Mouse (Mus musculus): Measurements from ENCODE around the gene Wfikkn1. TPM values are rescaled to one million over a fixed set of nuclear protein-coding genes. Genes with fewer than 3 reads are reported as not detected.

Gene Wfikkn1
- total RNA-seq, 1 experiment from 2014 or later = 1.0 TPM

DNA sequence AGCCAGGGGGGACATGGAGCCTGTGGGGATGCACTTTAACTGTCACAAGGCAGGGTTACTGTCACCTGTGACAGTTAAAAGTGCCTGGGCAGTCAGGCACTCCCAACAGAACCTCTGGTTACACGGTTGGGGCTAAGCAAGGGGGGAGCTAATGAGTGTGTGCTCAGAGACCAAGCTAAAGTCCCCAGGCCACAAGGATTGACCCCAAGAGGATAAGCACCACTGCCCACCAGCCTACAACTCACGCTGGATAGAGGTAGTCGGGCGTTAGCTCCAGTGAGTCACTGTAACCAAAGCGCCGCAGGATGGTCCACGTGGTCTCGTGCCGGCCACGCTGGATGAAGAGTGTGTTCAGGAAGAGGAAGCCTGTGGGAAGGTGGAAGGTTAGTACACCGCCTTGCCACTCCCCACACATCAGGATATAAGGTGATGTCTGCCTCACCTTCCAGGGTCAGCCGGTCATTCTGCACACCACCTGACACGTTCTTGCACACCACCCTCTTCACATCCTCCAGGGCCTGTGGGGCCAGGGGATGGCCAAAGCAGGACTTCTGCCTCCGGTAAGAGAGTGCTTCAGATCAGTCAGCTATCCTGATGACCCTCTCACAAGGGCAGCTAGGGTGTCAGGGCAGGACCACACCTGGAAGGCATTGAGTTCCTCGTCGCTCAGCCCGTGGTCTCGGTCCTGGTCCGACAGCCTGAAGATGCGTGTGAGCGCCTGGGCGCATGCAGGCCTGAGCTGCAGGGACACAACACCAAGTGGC is 39.4 kb downstream of the Wfikkn1 start, which contains the start of gene Gm20683:
Gene Gm20683 (minus strand): TSS at position 647 of the 764 bp plus-strand sequence.
- no peak for ATAC-seq (replicated peaks; ENCODE audit: low read depth, poor library complexity, severe bottlenecking)

DNA sequence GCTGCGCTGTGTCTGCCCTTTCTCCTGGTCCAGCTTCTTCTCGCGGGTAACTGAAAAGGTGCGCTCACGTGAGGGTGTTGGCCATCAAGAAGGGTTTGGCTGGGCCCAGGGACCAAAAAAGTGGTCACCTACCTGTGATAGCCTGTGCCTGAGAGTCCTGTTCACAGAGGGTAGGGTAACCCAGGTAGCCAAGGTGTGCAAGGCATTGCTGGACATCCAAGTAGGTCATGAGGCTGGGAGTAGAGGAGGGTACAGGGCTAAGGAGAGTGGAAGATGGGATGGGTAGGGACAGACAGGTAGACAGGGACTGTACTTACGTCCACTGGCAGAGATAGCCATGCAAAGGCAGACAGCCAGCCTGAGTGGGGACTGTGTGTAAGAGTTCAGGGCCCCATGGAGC is 40.1 kb downstream of the Wfikkn1 start:
- no peak for ATAC-seq (replicated peaks; ENCODE audit: low read depth, poor library complexity, severe bottlenecking)

DNA sequence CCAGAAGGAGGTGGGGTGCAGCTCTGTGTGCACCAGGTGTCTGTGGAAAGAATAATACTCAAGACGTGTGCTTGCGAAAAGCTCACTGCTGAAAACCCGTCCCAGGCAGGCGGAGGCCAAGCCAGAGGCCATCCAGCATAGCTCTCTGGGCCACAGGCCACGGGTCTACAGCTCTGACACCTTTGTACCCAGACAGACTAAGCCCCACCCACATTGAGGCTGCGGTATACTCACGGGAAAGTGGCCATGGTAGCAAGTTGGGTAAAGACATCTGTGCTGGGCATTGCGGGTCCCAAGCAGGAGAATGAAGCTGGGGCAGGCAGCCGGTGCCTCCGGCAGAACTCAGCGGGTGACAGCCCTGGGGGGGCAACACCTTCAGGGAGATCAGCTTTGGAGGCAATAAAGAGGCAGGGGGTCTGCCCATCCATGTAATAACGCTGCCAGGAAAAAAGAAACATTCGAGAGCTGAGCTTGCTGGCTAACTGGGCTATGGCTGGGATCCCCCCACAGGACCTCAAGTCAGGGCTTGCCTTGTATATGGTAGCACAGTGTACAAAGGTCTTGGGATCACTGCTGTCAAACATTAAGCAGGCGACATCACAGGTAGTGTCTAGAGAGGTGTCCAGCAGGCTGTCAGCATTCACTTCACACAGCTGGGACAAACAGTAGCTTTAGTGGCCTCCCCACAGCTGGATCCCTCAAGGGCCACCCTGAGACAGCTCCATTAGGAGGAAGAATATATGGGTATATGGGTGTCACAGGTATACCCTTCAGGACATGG is 41.0 kb downstream of the Wfikkn1 start:
- no peak for ATAC-seq (replicated peaks; ENCODE audit: low read depth, poor library complexity, severe bottlenecking)

DNA sequence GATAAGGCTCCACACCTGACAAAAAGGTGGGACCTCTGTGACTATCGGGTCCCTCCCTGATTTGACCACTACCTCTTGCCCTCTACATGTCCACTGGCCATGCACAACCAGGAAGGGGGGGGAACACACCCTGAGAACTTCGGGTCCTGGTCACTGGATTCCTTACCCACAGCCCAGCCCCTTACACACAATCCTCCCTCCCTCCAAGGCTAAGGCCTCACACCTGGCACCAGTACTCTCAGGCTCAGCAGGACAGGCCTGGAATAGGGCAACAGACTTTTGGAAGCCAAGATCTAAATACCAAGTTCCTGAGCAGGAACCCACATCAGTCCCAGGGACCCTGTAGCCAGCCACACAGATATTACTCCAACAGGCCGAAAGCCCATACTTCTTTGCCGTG is 41.8 kb downstream of the Wfikkn1 start:
- ATAC-seq (replicated peaks; ENCODE audit: low read depth, poor library complexity, severe bottlenecking) = no peak

DNA sequence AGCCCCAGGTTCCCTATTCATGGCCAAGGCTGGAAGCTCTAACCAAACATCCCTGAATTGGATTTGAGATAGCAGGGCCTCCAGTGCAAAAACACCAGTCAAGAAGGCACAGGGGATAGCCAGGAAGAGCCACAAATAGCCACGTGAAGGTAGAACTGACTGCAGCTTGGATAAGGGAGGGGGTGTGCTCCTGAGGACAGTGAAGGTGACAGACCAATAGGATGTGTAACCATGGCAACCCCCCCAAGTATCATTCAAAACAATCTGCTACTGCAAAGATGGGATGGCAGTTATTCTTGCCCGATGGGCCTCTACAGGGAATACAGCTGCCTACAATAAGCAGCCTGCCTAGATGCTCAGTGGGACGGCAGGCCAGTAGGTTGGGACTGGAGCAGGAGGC is 43.1 kb downstream of the Wfikkn1 start:
- ATAC-seq (replicated peaks; ENCODE audit: low read depth, poor library complexity, severe bottlenecking) = no peak

DNA sequence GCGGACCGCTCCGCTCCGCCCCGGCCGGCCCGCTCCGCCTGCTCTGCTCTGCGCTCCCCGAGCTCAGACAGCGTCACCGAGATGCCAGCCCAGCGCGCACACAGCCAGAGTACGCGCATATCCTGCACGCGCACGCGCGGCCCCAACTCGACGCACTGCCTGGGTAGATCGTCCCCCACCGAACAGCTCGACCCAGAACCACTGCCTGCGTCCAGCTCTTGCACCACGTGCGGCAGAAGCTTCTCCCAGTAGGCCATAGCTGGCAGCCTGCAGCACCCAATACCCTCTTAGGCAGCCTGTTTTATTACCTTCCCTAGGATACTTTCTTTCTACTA is 43.6 kb downstream of the Wfikkn1 start, which contains the start of gene Rhbdl1:
Gene Rhbdl1 (minus strand): TSS at position 220 of the 335 bp plus-strand sequence.
- ATAC-seq (replicated peaks; ENCODE audit: low read depth, poor library complexity, severe bottlenecking) = peak; percentile 17; the same call in 1 of the 2 replicates

DNA sequence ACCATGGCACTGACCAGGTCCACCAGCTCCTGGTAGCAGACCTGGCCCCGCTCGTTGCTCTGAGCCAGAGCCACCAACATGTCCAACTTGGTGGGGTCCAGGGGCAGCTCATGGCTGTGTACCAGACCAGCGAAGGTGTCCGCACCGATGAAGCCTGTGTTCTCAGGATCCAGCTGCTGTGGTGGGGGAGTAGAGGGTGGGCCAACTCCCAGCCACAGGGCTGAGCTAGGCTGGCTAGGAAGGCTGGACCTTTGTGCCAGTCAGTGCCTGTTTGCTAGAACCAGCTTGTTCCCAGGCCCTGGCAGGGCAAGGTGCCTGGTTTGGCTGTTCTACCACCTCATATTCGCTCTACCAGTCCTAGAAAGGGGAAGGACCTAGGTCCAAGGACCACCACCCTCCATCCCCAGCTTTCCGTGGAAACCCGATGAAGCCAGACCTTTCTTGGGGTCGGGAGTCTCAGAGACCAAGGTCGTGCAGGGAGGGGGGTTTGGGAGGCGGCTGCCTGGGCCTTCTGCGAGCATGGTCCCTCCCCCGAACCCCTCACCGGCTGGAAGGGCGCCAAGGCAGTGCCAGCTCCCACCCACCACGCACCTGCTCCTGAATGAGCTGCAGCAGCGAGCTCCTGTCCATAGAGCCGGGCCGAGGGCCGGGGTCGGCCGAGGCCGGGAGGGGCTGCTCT is 44.1 kb downstream of the Wfikkn1 start:
- ATAC-seq (replicated peaks; ENCODE audit: low read depth, poor library complexity, severe bottlenecking) = no peak

DNA sequence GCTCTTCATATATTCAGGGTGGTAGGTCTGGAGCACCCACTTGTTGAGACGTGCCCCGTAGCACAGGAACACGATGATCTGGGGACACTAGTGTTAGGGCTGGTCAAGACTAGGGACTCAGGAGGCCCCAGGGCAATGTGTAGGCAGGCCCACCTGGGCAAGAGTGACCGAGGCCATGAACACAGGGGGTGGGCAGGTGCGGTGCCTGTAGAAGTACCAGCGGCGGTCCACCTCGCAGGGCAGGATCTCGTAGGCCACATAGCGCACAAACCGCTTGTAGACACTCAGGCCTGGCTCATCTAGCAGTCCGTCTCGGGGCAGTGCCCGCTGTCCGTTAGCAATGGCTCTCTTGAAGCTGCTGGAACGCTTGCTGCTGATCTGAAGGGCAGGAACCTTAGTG is 44.8 kb downstream of the Wfikkn1 start:
- ATAC-seq (replicated peaks; ENCODE audit: low read depth, poor library complexity, severe bottlenecking) = no peak

DNA sequence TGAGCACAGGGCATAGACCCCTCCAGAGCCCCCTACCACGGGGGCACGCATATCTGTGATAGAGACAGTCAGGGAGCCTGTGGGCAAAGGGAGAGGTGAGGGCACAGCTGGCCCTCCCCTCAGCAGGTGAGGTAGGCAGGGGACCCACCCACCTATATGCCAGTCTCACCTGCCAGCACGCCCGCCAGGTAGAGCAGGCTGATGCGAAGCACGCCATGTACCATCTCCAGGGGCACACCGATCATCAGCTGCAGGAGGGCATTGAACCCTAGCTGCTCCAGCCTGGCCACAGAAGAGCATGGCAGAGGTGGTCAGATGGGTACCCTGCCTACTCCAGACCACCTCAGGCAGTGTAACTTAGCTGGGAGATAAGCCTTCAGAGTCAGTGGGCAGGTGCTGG is 45.4 kb downstream of the Wfikkn1 start:
- ATAC-seq (replicated peaks; ENCODE audit: low read depth, poor library complexity, severe bottlenecking) = no peak

DNA sequence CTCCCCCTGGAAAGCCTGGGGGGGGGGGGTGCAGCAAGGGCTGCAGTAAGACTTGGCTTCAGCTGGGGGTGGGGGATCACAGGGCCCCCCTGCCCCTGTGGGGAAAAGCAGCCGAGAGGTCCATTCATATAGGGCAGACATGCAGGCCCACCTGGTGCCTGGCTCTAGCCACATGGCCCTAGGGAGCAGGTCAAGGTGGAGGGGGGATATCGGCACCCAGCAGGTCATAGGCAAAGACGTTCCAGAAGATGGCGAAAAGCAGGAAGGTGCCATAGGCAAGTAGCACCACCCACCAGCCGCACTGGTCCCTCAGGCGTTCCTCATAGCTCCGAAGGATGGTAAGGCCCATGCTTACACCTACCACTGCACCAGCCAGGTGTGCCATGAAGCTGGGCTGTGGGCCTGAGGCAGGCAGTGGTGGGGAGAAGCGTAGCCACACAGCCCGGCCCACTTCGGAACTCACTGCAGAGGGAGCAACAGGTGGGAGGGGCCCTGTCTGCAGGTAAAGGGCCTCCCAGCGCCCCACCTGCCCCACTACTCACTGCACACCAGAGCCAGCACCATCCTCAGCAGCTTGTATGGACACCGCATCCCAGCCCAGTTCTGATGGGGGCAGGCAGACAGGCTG is 45.9 kb downstream of the Wfikkn1 start:
- no peak for ATAC-seq (replicated peaks; ENCODE audit: low read depth, poor library complexity, severe bottlenecking)

DNA sequence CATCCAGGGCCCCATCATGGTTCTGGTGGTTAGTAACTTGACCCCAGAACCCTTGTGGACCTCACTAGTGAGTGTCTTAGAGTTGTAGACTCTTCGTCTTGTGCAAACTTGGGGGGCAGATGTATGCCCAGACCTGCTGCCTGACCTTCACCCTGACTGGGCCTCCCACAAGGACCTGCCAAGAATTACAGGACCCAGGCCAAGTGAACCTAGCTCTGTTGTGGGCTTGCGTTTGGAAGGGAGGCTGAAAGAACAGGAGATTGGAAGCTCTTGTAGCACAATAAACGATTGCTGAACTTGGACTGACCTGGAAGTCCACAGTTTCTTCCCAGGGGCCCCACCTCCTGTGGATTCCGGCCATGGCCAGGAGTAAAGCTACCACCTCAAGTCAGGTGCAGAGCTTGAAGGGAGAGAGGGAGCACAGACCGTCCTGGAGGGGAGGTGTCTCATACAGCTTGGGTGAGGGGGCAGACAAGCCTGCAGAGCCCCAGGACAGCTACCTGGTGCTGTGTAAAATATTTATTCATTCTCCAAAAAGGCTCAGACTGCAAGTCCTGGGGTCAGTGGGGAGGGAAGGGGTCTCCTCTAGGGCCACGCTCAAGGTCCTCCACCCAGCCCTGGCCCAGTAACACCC is 46.6 kb downstream of the Wfikkn1 start:
- no peak for ATAC-seq (replicated peaks; ENCODE audit: low read depth, poor library complexity, severe bottlenecking)

DNA sequence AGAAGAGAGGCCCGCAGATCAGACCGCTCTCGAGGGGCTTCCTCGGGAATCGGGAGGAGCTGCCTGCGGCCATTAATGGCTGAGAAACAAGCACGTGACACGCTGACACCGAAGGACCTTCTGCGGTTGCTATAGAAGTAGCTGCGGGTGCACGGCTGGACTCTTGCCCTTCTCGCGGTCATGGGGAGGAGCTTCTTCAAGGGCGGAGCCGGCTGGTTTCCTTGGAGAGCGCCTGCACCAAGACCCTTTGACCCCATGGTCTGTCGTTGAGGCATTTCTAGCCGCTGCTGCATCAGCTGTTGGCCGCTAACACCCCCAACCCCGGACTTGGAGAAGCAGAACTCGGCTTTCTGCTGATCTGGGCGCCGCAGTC is 47.4 kb downstream of the Wfikkn1 start, which contains the start of gene Stub1:
Gene Stub1 (minus strand): TSS at position 114 of the 373 bp plus-strand sequence.
- peak; percentile 36 for ATAC-seq (replicated peaks; ENCODE audit: low read depth, poor library complexity, severe bottlenecking)

DNA sequence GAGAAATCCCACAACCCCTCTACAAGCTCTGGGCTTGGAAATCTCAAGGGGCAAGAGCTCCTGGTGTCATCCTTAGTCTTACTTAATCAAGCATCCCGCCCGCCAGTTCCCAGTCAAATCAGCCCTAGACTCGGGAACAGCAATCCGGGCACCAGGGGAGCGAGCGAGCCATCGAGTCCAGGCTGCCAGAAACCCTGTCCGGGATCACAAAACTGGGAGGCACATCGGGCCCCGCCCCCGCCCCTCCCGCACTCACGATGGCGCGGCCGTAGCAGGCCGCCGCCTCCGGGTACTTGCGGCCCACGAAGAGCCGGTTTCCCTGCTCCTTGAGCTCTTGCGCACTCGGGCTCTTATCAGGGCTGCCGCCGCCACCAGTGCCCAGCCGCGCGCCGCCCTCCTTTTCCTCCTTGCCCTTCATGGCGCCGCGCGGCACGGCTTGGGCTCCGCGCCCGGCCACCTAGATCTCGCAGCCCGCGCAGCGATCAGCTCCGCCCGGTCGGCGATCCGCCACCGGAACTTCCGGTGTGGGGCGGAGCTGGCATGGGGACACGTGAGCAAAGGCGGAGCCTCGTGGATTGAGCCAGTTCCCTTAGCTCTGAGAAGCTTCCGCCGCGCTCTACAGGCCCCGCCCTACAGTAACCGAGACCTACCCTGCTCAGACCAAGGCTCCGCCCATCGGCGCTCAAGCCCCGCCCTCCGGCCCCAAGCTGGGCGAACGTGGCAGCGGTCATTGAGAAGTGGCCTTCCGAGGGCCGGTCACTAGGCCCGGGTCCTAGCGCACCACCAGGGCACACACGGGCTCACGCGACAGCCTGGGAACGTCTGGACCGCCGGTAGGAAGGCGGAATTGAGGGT is 48.0 kb downstream of the Wfikkn1 start:
- ATAC-seq (replicated peaks; ENCODE audit: low read depth, poor library complexity, severe bottlenecking) = peak; percentile 77

DNA sequence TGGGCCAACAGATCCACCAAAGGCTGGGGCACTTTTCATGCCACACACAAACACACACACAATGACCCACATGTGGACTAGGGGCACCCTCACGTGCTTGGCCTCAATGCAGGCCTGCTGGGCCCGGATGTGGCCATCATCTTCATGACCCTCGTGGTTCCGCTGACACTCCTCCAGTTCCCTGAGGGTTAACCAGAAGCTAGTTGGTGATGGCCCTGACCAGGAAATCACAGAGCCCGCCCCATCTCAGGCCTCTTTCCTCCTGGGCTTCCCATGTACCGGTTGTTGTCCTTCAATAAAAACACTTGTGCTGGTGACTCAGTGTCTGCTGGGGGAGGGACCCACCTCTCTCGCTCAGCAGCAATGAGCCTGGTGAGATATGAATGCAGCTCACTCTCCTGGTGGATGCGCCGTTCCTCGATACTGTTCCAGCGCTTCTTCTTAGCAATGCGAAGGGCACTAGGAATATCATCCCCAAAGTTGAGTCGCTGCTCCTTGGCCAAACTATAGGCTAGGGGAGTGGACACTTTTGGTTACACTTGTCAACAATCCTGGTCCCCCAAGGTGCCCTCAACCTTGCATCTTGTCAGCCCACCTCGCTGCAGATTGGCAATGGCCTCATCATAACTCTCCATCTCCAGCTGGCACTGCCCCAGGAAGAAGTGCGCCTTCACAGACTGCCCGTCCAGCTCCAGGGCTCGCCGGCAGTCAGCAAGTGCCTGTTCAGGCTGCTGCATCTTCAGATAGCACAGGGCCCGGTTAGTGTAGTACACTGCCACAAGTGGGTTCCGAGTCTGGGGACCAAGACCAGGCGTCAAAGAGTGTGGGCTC is 49.0 kb downstream of the Wfikkn1 start:
- no peak for ATAC-seq (replicated peaks; ENCODE audit: low read depth, poor library complexity, severe bottlenecking)

DNA sequence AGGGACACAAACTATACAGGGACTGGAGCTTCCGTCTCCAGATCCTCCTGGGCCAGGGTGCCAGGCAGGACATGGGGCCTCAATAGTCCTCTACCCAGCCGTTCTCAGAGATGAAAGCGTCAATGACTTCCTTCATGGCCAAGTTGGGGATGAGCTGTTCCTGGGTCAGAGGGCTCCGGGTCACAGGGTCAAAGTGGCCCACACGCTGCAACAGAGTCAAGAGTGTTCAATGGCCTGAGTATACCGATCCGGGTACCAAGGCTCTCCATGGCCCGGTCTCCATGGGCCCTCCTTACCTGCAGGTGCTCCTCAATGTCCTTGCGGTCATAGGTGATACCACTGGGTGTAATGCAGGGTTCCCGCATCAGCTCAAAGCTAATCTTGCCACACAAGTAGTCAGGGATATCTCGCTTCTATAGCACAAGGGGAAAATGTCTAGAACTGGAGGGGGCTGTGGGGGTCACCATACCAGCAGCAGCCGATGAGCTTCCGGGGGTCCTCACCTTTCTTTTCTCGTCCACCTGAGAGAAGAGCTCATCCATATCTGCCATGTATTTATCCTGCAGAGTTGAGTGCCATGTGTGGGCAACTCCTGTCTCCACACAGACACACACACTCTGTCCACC is 49.7 kb downstream of the Wfikkn1 start:
- ATAC-seq (replicated peaks; ENCODE audit: low read depth, poor library complexity, severe bottlenecking) = no peak

DNA sequence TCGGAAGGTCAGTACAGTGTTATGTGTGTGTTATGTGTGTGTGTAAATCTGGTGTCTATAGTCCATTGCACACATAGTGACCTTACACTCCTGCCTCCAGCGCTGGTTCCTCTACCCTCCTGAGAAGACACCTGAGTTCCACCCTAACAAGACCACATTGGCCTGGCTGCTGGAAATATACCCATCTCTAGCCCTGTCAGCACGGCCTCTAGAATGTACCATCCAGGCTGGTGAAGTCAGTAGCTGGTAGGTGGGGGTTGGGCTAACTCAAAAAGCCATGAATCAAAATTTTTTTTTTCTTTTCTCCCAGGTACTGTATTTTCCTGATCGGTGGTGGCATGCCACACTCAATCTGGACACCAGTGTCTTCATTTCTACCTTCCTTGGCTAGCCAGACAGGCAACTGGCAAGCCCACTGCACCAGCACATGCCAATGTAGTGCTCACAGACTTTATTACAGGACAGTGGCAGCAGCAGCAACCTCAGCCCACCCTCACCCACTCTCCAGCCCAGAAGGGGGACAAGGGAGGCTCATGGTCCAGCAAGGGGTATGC is 50.4 kb downstream of the Wfikkn1 start:
- no peak for ATAC-seq (replicated peaks; ENCODE audit: low read depth, poor library complexity, severe bottlenecking)

DNA sequence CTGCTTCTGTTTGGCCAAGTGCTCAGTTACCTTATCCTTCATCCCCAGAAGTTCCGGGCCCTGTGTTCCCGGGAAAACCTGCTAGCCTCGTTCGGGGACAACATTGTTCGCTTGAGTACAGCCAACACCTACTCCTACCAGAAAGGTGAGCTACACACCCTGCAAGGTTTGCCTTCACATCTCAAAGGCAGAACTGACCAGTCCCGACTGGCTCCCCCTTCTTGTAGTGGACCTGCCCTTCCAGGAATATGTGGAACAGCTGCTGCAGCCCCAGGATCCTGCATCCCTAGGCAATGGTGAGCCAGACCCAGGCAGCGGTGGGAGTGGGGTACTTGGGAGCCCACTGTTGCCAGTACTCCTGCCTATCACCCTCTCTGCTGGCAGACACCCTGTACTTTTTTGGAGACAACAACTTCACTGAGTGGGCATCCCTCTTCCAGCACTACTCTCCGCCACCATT is 51.1 kb downstream of the Wfikkn1 start:
- ATAC-seq (replicated peaks; ENCODE audit: low read depth, poor library complexity, severe bottlenecking) = no peak

All from common myeloid progenitor, adult 5-6 weeks (primary cell).